Mouse (Mus musculus) heart, embryonic 16.5 days (tissue): ENCODE data around the gene Cox8b. TPM values are rescaled to one million over a fixed set of nuclear protein-coding genes. Genes with fewer than 3 reads are reported as not detected.

Experiments
- ATAC-seq: fragments of 200-750 bp; cut with Nextera tagmentation; replicated peaks from 2 replicates; pipeline ENCODE4 v1.8.0; 2017; ENCODE audit warnings: moderate number of reproducible peaks; ENCODE audit not compliant: insufficient read depth, low FRiP score; ENCODE audit errors: extremely low read depth
- H3K27ac ChIP-seq: fragments of 300-500 bp; sonication (generic); 2 replicates; pipeline ENCODE4 v1.5.1; 2014; ENCODE audit warnings: mild to moderate bottlenecking, low read length, control low read depth, moderate library complexity
- H3K27me3 ChIP-seq: fragments of 300-500 bp; sonication (generic); 2 replicates; pipeline ENCODE4 v1.6.1; 2014; ENCODE audit warnings: low read length, mixed read lengths; ENCODE audit not compliant: control insufficient read depth, insufficient read depth
- H3K36me3 ChIP-seq: fragments of 300-500 bp; sonication (generic); 2 replicates; pipeline ENCODE4 v1.6.1; 2014; ENCODE audit not compliant: control insufficient read depth, insufficient read depth
- H3K4me1 ChIP-seq: fragments of 300-500 bp; sonication (generic); 2 replicates; pipeline ENCODE4 v1.6.1; 2014; ENCODE audit warnings: low read length, mixed read lengths; ENCODE audit not compliant: control insufficient read depth, insufficient read depth
- H3K4me2 ChIP-seq: fragments of 300-500 bp; sonication (generic); 2 replicates; pipeline ENCODE4 v1.6.1; 2014; ENCODE audit warnings: low read depth, mild to moderate bottlenecking, control low read depth, low read length
- H3K4me3 ChIP-seq: fragments of 300-500 bp; sonication (generic); 2 replicates; pipeline ENCODE4 v1.5.1; 2014; ENCODE audit warnings: mild to moderate bottlenecking, control low read depth, low read length
- H3K9ac ChIP-seq: fragments of 300-500 bp; sonication (generic); 2 replicates; pipeline ENCODE4 v1.6.1; 2014; ENCODE audit warnings: low read length, control low read depth
- H3K9me3 ChIP-seq: fragments of 300-500 bp; sonication (generic); replicated peaks from 2 replicates; pipeline ENCODE4 v1.6.1; 2016; ENCODE audit warnings: low read length; ENCODE audit not compliant: control insufficient read depth
- WGBS: fragments of 180-500 bp; shearing (Covaris S2); extraction: QIAGEN DNeasy Blood & Tissue Kit; methylation state at CpG from one replicate; pipeline ENCODE4 v1.1.7; 2014; 5-methylcytosine and 5-hydroxymethylcytosine counted together
- polyA plus RNA-seq: library from polyadenylated mRNA; unstranded; fragments of >200 nt; fragmentation: Nextera tagmentation; extraction: Ambion mirVana; gene quantifications from 2 replicates; pipeline ENCODE4 v1.2.1, GENCODE M21; 2015

Gene Cox8b
- polyA plus RNA-seq, 1 experiment from 2014 or later, result 467 TPM

DNA sequence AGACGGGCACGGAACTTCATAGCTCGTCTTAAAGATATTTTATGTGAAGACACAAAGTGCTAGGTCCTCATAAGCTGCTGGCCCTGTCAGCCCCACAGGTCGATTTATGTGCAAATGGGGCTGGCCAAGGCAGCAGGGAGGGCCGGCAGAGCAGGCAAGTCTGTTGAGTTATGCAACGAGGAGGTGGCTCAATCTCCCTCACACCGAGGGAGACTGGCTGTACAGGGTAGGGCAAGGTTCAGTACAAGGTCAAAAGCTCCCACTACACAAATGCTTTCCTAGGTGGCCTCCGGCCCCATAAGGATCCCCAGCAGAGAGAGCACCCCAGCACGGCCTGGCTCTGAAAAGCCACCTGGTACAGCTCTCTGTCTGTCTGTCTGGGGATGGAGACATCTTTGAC, 46.9 kb downstream of the Cox8b start:
- no peaks in the 10 kb centered on the region for H3K27me3 ChIP-seq
- no peak overlapping the region for H3K9ac ChIP-seq
- H3K9me3 ChIP-seq, result no peaks in the 10 kb centered on the region
- H3K36me3 ChIP-seq, result peaks cover 32% of the 10 kb centered on the region
- H3K4me3 ChIP-seq, result no peak overlapping the region
- peaks cover 16% of the 10 kb centered on the region for H3K4me1 ChIP-seq
- no peak for ATAC-seq
- WGBS, result 82% methylated on average over 9 of the region's 9 CpGs
- no peak overlapping the region for H3K27ac ChIP-seq
- no peak overlapping the region for H3K4me2 ChIP-seq

GRCm38 (mm10) chr7:140851916-140852315, 48.3 kb downstream of the Cox8b start:
- Histone ChIP-seq H3K9me3 (no peaks in the 10 kb centered on the region), H3K36me3 (peaks cover 32% of the 10 kb centered on the region), H3K4me3 (no peak overlapping the region), H3K27me3 (no peaks in the 10 kb centered on the region), H3K4me1 (peaks cover 16% of the 10 kb centered on the region), H3K27ac (no peak overlapping the region), H3K9ac (no peak overlapping the region), H3K4me2 (no peak overlapping the region)
- WGBS, result 90% methylated on average over 4 of the region's 4 CpGs
- ATAC-seq, result no peak

Other genes with a start within 250 kb of the Cox8b start
- not detected in 2 replicates for gene Olfr539, start 240.5 kb downstream of the Cox8b start, polyA plus RNA-seq
- gene Olfr45, start 218.5 kb downstream of the Cox8b start, polyA plus RNA-seq, result not detected in 2 replicates
- not detected in 2 replicates for gene Olfr541, start 203.2 kb downstream of the Cox8b start, polyA plus RNA-seq
- not detected in 2 replicates for gene Cyp2e1, start 136.7 kb downstream of the Cox8b start, polyA plus RNA-seq
- 0.14 and 0.34 TPM in 2 replicates for gene Syce1, start 112.6 kb downstream of the Cox8b start, polyA plus RNA-seq
- 0.74 and 0.93 TPM in 2 replicates for gene Zfp941, start 78.3 kb downstream of the Cox8b start, polyA plus RNA-seq
- gene Urah, start 65.4 kb downstream of the Cox8b start, polyA plus RNA-seq, result 1.0 and 1.1 TPM in 2 replicates
- 0.62 and 0.84 TPM in 2 replicates for gene Scgb1c1, start 54.9 kb downstream of the Cox8b start, polyA plus RNA-seq
- gene Odf3, start 52.6 kb downstream of the Cox8b start, polyA plus RNA-seq, result not detected in 2 replicates
- gene Gm45785, start 44.1 kb downstream of the Cox8b start, polyA plus RNA-seq, result not detected in 2 replicates
- 43.7 and 50.4 TPM in 2 replicates for gene Ric8a, start 43.5 kb downstream of the Cox8b start, polyA plus RNA-seq
- 31.6 and 39.5 TPM in 2 replicates for gene Bet1l, start 42.9 kb downstream of the Cox8b start, polyA plus RNA-seq
- gene Psmd13, start 18.5 kb downstream of the Cox8b start, polyA plus RNA-seq, result 181 and 189 TPM in 2 replicates
- 65.4 and 71.2 TPM in 2 replicates for gene Sirt3, start 18.1 kb downstream of the Cox8b start, polyA plus RNA-seq
- gene Nlrp6, start 20.5 kb upstream of the Cox8b start, polyA plus RNA-seq, result 0.82 and 1.6 TPM in 2 replicates
- 12.2 and 12.4 TPM in 2 replicates for gene Pgghg, start 40.9 kb upstream of the Cox8b start, polyA plus RNA-seq
- gene Ifitm5, start 49.8 kb upstream of the Cox8b start, polyA plus RNA-seq, result 1.3 and 1.6 TPM in 2 replicates
- gene Gm45717, start 55.5 kb upstream of the Cox8b start, polyA plus RNA-seq, result 0.66 TPM in 1 of 2 replicates, not detected in the other
- gene Ifitm2, start 55.5 kb upstream of the Cox8b start, polyA plus RNA-seq, result 525 and 571 TPM in 2 replicates
- 24.0 and 34.8 TPM in 2 replicates for gene Ifitm1, start 66.8 kb upstream of the Cox8b start, polyA plus RNA-seq
- gene Ifitm3, start 110.3 kb upstream of the Cox8b start, polyA plus RNA-seq, result 157 and 218 TPM in 2 replicates
- 1.0 and 1.3 TPM in 2 replicates for gene Ifitm6, start 117.5 kb upstream of the Cox8b start, polyA plus RNA-seq
- gene Gm17387, start 128.7 kb upstream of the Cox8b start, polyA plus RNA-seq, result not detected in 2 replicates
- 0.54 and 0.97 TPM in 2 replicates for gene B4galnt4, start 160.7 kb upstream of the Cox8b start, polyA plus RNA-seq
- 4.1 and 5.2 TPM in 2 replicates for gene Pkp3, start 177.8 kb upstream of the Cox8b start, polyA plus RNA-seq
- 7.4 and 8.5 TPM in 2 replicates for gene Sigirr, start 200.1 kb upstream of the Cox8b start, polyA plus RNA-seq
- 0.49 and 1.00 TPM in 2 replicates for gene Ano9, start 217.4 kb upstream of the Cox8b start, polyA plus RNA-seq
- gene Ptdss2, start 221.9 kb upstream of the Cox8b start, polyA plus RNA-seq, result 56.1 and 63.9 TPM in 2 replicates